Mouse (Mus musculus): ENCODE data around the gene D17Wsu92e.

DNA sequence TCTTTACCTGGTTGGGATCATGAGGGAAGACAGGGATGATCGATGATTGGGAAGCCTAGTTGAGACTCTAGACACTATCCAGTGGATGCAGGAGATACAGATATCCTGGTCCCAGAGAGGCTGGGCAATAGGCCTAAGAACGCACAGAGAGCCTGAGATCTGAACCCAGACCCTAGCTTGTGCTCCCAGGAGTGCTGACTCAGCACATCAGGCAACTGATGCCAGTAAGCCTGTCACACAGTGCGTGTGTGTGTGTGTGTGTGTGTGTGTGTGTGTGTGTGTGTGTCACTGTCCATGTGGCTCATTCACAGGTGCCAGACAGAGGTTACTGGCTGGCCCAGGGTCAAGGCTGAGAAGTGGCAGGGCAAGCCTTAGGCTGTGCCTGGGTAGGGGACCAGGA lies 87.8 kb downstream of the D17Wsu92e start:
- TF ChIP-seq CTCF (IDR thresholded peaks at IDR 0.05; ENCODE audit: borderline replicate concordance, insufficient read depth, low read length): no peak
- TF ChIP-seq POLR2A (IDR thresholded peaks at IDR 0.05; ENCODE audit: low read depth, low read length): no peak
